Mouse (Mus musculus) small intestine, adult 2 months (tissue): ENCODE results near the gene Kirrel3.

Experiments
- CTCF ChIP-seq: fragments of 200-500 bp; IDR thresholded peaks from 2 replicates; pipeline ENCODE4 v1.5.1; 2012; ENCODE audit warnings: low read depth, mild to moderate bottlenecking, control low read depth, inconsistent platforms, low read length, moderate library complexity, mixed read lengths; ENCODE audit not compliant: insufficient replicate concordance, insufficient read length; ENCODE audit errors: extremely low read depth
- POLR2A ChIP-seq: fragments of 200-500 bp; IDR thresholded peaks from 2 replicates; pipeline ENCODE4 v1.6.1; 2012; ENCODE audit warnings: low read depth, mild to moderate bottlenecking, control low read depth, inconsistent platforms, low read length, moderate library complexity

DNA sequence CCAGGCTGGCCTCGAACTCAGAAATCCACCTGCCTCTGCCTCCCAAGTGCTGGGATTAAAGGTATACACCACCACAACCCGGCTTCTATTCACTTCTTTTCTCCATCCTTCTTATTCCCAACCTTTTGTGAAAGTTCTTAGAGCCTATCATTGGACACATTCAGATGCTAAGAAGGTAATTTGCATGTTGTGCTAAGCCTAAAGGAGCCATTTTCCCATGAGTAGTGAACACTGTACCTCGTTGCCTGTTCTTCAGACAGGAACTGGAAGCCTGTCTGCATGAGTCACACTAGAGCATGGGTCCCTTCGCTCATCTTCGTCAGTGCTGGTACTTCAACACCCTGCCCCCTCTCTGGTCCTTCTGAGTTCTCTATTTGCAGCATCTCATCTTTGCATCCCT lies 268.2 kb downstream of the Kirrel3 start:
- TF ChIP-seq POLR2A, result no peak
- no peak for TF ChIP-seq CTCF
